In genomic region chr2:112378973-112379898, GRCm38 (mm10) we compare ENCODE assay signal across 8 mouse cellular contexts. TPM values are rescaled to one million over a fixed set of nuclear protein-coding genes. Genes with fewer than 3 reads are reported as not detected.
DNase-seq lines count a peak whose midpoint lies in the region; ATAC-seq and TF ChIP-seq lines count a peak whose summit lies in the region.

Gene Katnbl1 (plus strand): TSS chr2:112379211.

- peak within 1 kb of the TSS; percentile 97 for H3K9ac ChIP-seq in MEL (ENCODE audit: control insufficient read depth, low read depth, low read length, poor library complexity, severe bottlenecking)
- peak within 1 kb of the TSS; percentile 93 for H3K9ac ChIP-seq in lung, postnatal 0 days (replicated peaks; ENCODE audit: low read depth)

- peak; percentile 70 to 100 (median 99) for TF ChIP-seq CTCF in MEL (IDR thresholded peaks at IDR 0.05 in 2 of 3, conservative IDR thresholded peaks at IDR 0.05 in 1 of 3; ENCODE audit: control insufficient read depth in 1 of 3, insufficient read depth in 1 of 3, low read depth in 2 of 3, low read length in 3 of 3, poor library complexity in 1 of 3, severe bottlenecking in 1 of 3)
- TF ChIP-seq CTCF in cerebellum, adult 2 months (IDR thresholded peaks at IDR 0.05; ENCODE audit: borderline replicate concordance, insufficient read depth, low read depth, low read length) = peak; percentile 91
- TF ChIP-seq CTCF in lung, postnatal 0 days (IDR thresholded peaks at IDR 0.05) = peak; percentile 98

- peak within 1 kb of the TSS; percentile 90 to 93 for H3K4me3 ChIP-seq in MEL (ENCODE audit: control insufficient read depth in 1 of 2, insufficient read depth in 1 of 2, low read depth in 2 of 2, low read length in 2 of 2)
- H3K4me3 ChIP-seq in cerebellum, adult 2 months (replicated peaks; ENCODE audit: insufficient read depth, low read depth, low read length) = peak within 1 kb of the TSS; percentile 57
- H3K4me3 ChIP-seq in hindbrain, embryonic 10.5 days = peak within 1 kb of the TSS; percentile 97
- peak within 1 kb of the TSS; percentile 93 for H3K4me3 ChIP-seq in lung, postnatal 0 days (ENCODE audit: low read depth, low read length)

- H3K4me2 ChIP-seq in lung, postnatal 0 days (replicated peaks; ENCODE audit: low read depth, low read length) = peak within 1 kb of the TSS; percentile 76

- peaks cover 0 to 25% of the 10 kb centered on the region in 2 experiments; a peak in 3 of 4 replicates for H3K36me3 ChIP-seq in MEL (ENCODE audit: control insufficient read depth in 1 of 2, insufficient read depth in 2 of 2, low read length in 2 of 2)
- H3K36me3 ChIP-seq in hindbrain, embryonic 10.5 days = peaks cover 4% of the 10 kb centered on the region; the same call in 1 of the 2 replicates
- H3K36me3 ChIP-seq in lung, postnatal 0 days (ENCODE audit: insufficient read depth, low read length) = no peaks in the 10 kb centered on the region

- peak within 1 kb of the TSS; percentile 74 for H3K27ac ChIP-seq in MEL (ENCODE audit: control insufficient read depth, low read depth, low read length)
- H3K27ac ChIP-seq in cerebellum, adult 2 months (ENCODE audit: insufficient read depth, low read length) = no peak within 1 kb of the TSS
- H3K27ac ChIP-seq in hindbrain, embryonic 10.5 days = peak within 1 kb of the TSS; percentile 97
- peak within 1 kb of the TSS; percentile 85 for H3K27ac ChIP-seq in lung, postnatal 0 days (ENCODE audit: low read length)

- TF ChIP-seq POLR2A in MEL (IDR thresholded peaks at IDR 0.05; ENCODE audit: control insufficient read depth in 1 of 2, insufficient read depth in 1 of 2, low read depth in 1 of 2, low read length in 2 of 2, poor library complexity in 1 of 2) = peak; percentile 92 to 93
- peak; percentile 44; the same call in 1 of the 2 replicates for TF ChIP-seq POLR2A in cerebellum, adult 2 months (IDR thresholded peaks at IDR 0.05; ENCODE audit: borderline replicate concordance, insufficient read depth, low read length)

- peak; percentile 100 for ATAC-seq in lung, postnatal 0 days

- H3K79me2 ChIP-seq in MEL (ENCODE audit: control insufficient read depth, insufficient read depth, low read length, poor library complexity) = peaks cover 40% of the 10 kb centered on the region

- TF ChIP-seq EP300 in MEL (IDR thresholded peaks at IDR 0.05; ENCODE audit: low read depth in 1 of 2, low read length in 2 of 2) = peak in 1 of 2 experiments; percentile 26; a peak in 2 of 4 replicates
- no peak for TF ChIP-seq EP300 in lung, postnatal 0 days (IDR thresholded peaks at IDR 0.05)

- H3K4me1 ChIP-seq in MEL (ENCODE audit: control insufficient read depth in 1 of 2, insufficient read depth in 2 of 2, low read length in 2 of 2) = peaks cover 5 to 7% of the 10 kb centered on the region in 2 experiments
- no peaks in the 10 kb centered on the region; the same call in 1 of the 2 replicates for H3K4me1 ChIP-seq in cerebellum, adult 2 months (ENCODE audit: control insufficient read depth, insufficient read depth, low read length)
- H3K4me1 ChIP-seq in hindbrain, embryonic 10.5 days (replicated peaks) = peaks cover 17% of the 10 kb centered on the region
- peaks cover 4% of the 10 kb centered on the region for H3K4me1 ChIP-seq in lung, postnatal 0 days (ENCODE audit: insufficient read depth, low read depth, low read length)

- H3K9me3 ChIP-seq in MEL (replicated peaks; ENCODE audit: insufficient read depth, low read length) = no peaks in the 10 kb centered on the region
- no peaks in the 10 kb centered on the region for H3K9me3 ChIP-seq in hindbrain, embryonic 10.5 days
- no peaks in the 10 kb centered on the region for H3K9me3 ChIP-seq in lung, postnatal 0 days (ENCODE audit: low read length)

- no peaks in the 10 kb centered on the region for H3K27me3 ChIP-seq in MEL (ENCODE audit: control insufficient read depth in 1 of 2, insufficient read depth in 2 of 2, low read length in 2 of 2)
- no peaks in the 10 kb centered on the region for H3K27me3 ChIP-seq in cerebellum, adult 2 months (ENCODE audit: control insufficient read depth, insufficient read depth, low read length)
- H3K27me3 ChIP-seq in hindbrain, embryonic 10.5 days (ENCODE audit: insufficient read depth, poor library complexity, severe bottlenecking) = no peaks in the 10 kb centered on the region
- H3K27me3 ChIP-seq in lung, postnatal 0 days (replicated peaks; ENCODE audit: insufficient read depth, low read length) = no peaks in the 10 kb centered on the region

- DNase-seq in MEL (ENCODE audit: low read depth, low spot score) = peak; percentile 98
- peak; percentile 91 to 93 for DNase-seq in cerebellum, adult 2 months
- peak; percentile 91 for DNase-seq in forelimb bud, embryonic 11.5 days (ENCODE audit: low read depth, low spot score)
- peak; percentile 93 for DNase-seq in hindbrain, embryonic 10.5 days (ENCODE audit: low spot score)
- peak; percentile 88 for DNase-seq in layer of hippocampus, adult 9-11 months
- DNase-seq in lung, postnatal 0 days (ENCODE audit: low spot score) = peak; percentile 96
- DNase-seq in ovary, postnatal 14 days (ENCODE audit: low spot score) = peak; percentile 92
- DNase-seq in thymus, postnatal 14 days = peak; percentile 97

- WGBS in cerebellum, adult 2 months = under 1% methylated on average over 72 of the region's 72 CpGs
- WGBS in hindbrain, embryonic 10.5 days = under 1% methylated on average over 72 of the region's 72 CpGs
- WGBS in lung, postnatal 0 days = under 1% methylated on average over 68 of the region's 72 CpGs

- no peak; the same call in none of the 2 replicates for TF ChIP-seq RAD21 in MEL (IDR thresholded peaks at IDR 0.05; ENCODE audit: low read depth, low read length)

TF ChIP-seq in MEL, 35 proteins besides CTCF, POLR2A, EP300 and RAD21 (continues in another document):
- TF ChIP-seq ZKSCAN1 (IDR thresholded peaks at IDR 0.05; ENCODE audit: low read depth, low read length) = no peak
- TF ChIP-seq ELF1 (IDR thresholded peaks at IDR 0.05; ENCODE audit: low read depth, low read length) = peak; percentile 16; the same call in 1 of the 2 replicates
- TF ChIP-seq MYB (IDR thresholded peaks at IDR 0.05; ENCODE audit: low read depth, low read length) = no peak
- peak; percentile 91; the same call in 1 of the 2 replicates for TF ChIP-seq CHD1 (IDR thresholded peaks at IDR 0.05; ENCODE audit: low read depth, low read length)
- no peak; the same call in 1 of the 2 replicates for TF ChIP-seq KAT2A (conservative IDR thresholded peaks at IDR 0.05; ENCODE audit: low read depth, low read length)
- TF ChIP-seq GABPA (IDR thresholded peaks at IDR 0.05; ENCODE audit: low read depth, low read length) = no peak
- TF ChIP-seq ZC3H11A (IDR thresholded peaks at IDR 0.05; ENCODE audit: low read depth, low read length) = peak; percentile 93
- no peak for TF ChIP-seq MAFK (IDR thresholded peaks at IDR 0.05; ENCODE audit: borderline replicate concordance, low read depth, low read length)
- no peak for TF ChIP-seq TAL1 (IDR thresholded peaks at IDR 0.05; ENCODE audit: low read length)
- TF ChIP-seq ZNF384 (IDR thresholded peaks at IDR 0.05; ENCODE audit: low read depth, low read length) = 0 out of 2 replicates have a peak, but pooled peaks have one; percentile 11
- peak; percentile 88 for TF ChIP-seq POLR2AphosphoS2 (IDR thresholded peaks at IDR 0.05; ENCODE audit: low read length)
- TF ChIP-seq TCF12 (IDR thresholded peaks at IDR 0.05; ENCODE audit: low read depth, low read length) = peak; percentile 62
- TF ChIP-seq UBTF (IDR thresholded peaks at IDR 0.05; ENCODE audit: borderline replicate concordance, insufficient read depth, low read depth, low read length) = peak; percentile 98
- TF ChIP-seq CHD2 (IDR thresholded peaks at IDR 0.05; ENCODE audit: low read length) = no peak
- peak; percentile 80 for TF ChIP-seq TBP (IDR thresholded peaks at IDR 0.05; ENCODE audit: low read depth, low read length)
- TF ChIP-seq NELFE (IDR thresholded peaks at IDR 0.05; ENCODE audit: low read depth, low read length) = peak; percentile 96
- 0 out of 2 replicates have a peak, but pooled peaks have one; percentile 26 for TF ChIP-seq NRF1 (IDR thresholded peaks at IDR 0.05; ENCODE audit: insufficient read depth, low read depth, low read length, poor library complexity, severe bottlenecking)
- TF ChIP-seq JUND (IDR thresholded peaks at IDR 0.05; ENCODE audit: low read depth, low read length) = no peak
- TF ChIP-seq USF2 (IDR thresholded peaks at IDR 0.05; ENCODE audit: borderline replicate concordance in 1 of 2, insufficient read depth in 1 of 2, low read depth in 1 of 2, low read length in 2 of 2) = no peak
- no peak for TF ChIP-seq E2F4 (IDR thresholded peaks at IDR 0.05; ENCODE audit: borderline replicate concordance, low read depth, low read length)
- TF ChIP-seq GATA1 (IDR thresholded peaks at IDR 0.05; ENCODE audit: low read depth, low read length) = no peak
- TF ChIP-seq MYC (IDR thresholded peaks at IDR 0.05; ENCODE audit: low read depth, low read length) = peak; percentile 98
- peak; percentile 58; the same call in 1 of the 2 replicates for TF ChIP-seq USF1 (IDR thresholded peaks at IDR 0.05; ENCODE audit: low read depth, low read length)
- TF ChIP-seq SIN3A (IDR thresholded peaks at IDR 0.05; ENCODE audit: low read length) = peak; percentile 95
- TF ChIP-seq ZMIZ1 (IDR thresholded peaks at IDR 0.05; ENCODE audit: low read depth, low read length) = peak; percentile 93
- peak; percentile 81 for TF ChIP-seq HCFC1 (IDR thresholded peaks at IDR 0.05; ENCODE audit: low read depth, low read length)
- no peak for TF ChIP-seq POLR2AphosphoS5 (IDR thresholded peaks at IDR 0.05; ENCODE audit: borderline replicate concordance, low read depth, low read length)
- TF ChIP-seq SMC3 (IDR thresholded peaks at IDR 0.05; ENCODE audit: low read depth, low read length) = peak; percentile 98
- peak; percentile 45; the same call in 1 of the 2 replicates for TF ChIP-seq ETS1 (IDR thresholded peaks at IDR 0.05; ENCODE audit: low read depth, low read length)
- peak; percentile 96 for TF ChIP-seq MXI1 (IDR thresholded peaks at IDR 0.05; ENCODE audit: low read depth, low read length)
- peak; percentile 89 for TF ChIP-seq MAX (IDR thresholded peaks at IDR 0.05; ENCODE audit: low read length)
- TF ChIP-seq BHLHE40 (IDR thresholded peaks at IDR 0.05; ENCODE audit: borderline replicate concordance, low read depth, low read length) = peak; percentile 43; the same call in 1 of the 2 replicates
- no peak for TF ChIP-seq RCOR1 (IDR thresholded peaks at IDR 0.05; ENCODE audit: low read depth, low read length)

RNA-seq across cellular contexts. Expression of gene Katnbl1, which starts in this region (rescaled TPM):
- 16.6 and 16.7 TPM in 2 replicates for total RNA-seq in MEL (2012; rRNA removed)
- polyA plus RNA-seq in MEL (2012; ENCODE audit: insufficient read depth in 1 of 2, insufficient read length in 2 of 2, low read depth in 1 of 2, low replicate concordance in 2 of 2, missing spikeins in 1 of 2) = 10 to 100 TPM in 1 of 2 experiments, not detected in 1; 12.6 TPM
- 10.7 and 11.3 TPM in 2 replicates for polyA plus RNA-seq in cerebellum, adult 2 months (2012; rRNA removed)
- 37.7 and 42.1 TPM in 2 replicates for polyA plus RNA-seq in hindbrain, embryonic 10.5 days (2016; fragmentation: Nextera tagmentation; extraction: Ambion mirVana)
- 22.3 and 24.4 TPM in 2 replicates for polyA plus RNA-seq in lung, postnatal 0 days (2015; fragmentation: Nextera tagmentation; extraction: Ambion mirVana)
